Mouse (Mus musculus): ENCODE measurements around the gene Pdia5. TPM values are rescaled to one million over a fixed set of nuclear protein-coding genes. Genes with fewer than 3 reads are reported as not detected.

Gene Pdia5
- polyA plus RNA-seq, 1 experiment from 2014 or later, result 6.8 TPM

DNA sequence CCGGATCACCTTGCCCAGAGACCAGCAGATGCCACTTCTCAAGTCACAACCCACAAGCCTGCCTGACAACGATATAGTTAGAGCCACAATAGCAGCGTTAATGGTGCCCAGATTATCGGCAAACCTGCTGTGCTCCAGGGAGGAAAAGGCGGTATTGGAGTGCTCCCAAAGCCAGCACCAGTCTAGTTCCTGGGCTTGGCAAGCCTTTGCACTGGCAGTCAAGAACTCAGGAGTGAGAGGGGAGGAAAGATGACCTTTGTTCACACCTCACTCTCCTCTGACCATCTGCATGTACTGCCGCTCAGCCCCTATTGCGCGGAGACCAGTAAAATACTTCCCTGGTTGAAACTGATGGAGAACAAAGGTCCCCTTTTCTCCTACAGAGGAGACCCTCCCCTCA lies 19.7 kb downstream of the Pdia5 start:
- Histone ChIP-seq H3K36me3 (replicated peaks; ENCODE audit: control insufficient read depth, insufficient read depth) (no peaks in the 10 kb centered on the region), H3K4me1 (replicated peaks; ENCODE audit: control insufficient read depth, insufficient read depth, low read length) (0 out of 2 replicates have a peak, but pooled peaks cover 7% of the 10 kb centered on the region), H3K9ac (no peak overlapping the region), H3K4me2 (replicated peaks) (no peak overlapping the region), H3K4me3 (replicated peaks; ENCODE audit: low read length) (no peak overlapping the region), H3K27me3 (ENCODE audit: control insufficient read depth, insufficient read depth, low read length) (no peaks in the 10 kb centered on the region), H3K9me3 (ENCODE audit: control insufficient read depth, low read length) (no peaks in the 10 kb centered on the region), H3K27ac (no peak overlapping the region)
- WGBS, result 80% methylated on average over 8 of the region's 8 CpGs
- ATAC-seq (ENCODE audit: low FRiP score) (no peak), DNase-seq (ENCODE audit: low spot score) (no peak)

DNA sequence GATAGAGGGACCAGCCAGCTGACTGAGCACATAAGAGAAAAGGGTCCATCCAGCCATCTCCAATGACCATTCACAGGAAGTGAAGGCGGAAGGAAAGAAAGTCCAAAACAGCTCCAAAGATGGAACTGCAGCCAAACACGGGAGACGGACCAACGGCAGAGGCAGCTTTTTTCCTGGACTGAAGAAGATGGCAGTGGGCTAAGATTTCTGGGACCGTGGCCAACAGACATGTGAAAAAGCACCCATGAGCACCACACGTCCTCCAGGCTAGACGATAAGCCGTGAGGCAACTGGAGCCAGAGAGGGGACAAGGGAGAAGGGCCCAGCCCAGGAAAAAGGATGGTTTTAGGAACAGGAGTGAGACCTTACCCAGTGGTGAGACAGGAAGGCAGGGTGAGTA lies 20.6 kb downstream of the Pdia5 start:
- no peak overlapping the region for H3K27ac ChIP-seq
- ATAC-seq (ENCODE audit: low FRiP score) (no peak), DNase-seq (ENCODE audit: low spot score) (no peak)
- no peak overlapping the region for H3K4me3 ChIP-seq (replicated peaks; ENCODE audit: low read length)
- no peaks in the 10 kb centered on the region for H3K36me3 ChIP-seq (replicated peaks; ENCODE audit: control insufficient read depth, insufficient read depth)
- peaks cover 15% of the 10 kb centered on the region for H3K4me1 ChIP-seq (replicated peaks; ENCODE audit: control insufficient read depth, insufficient read depth, low read length)
- H3K9ac ChIP-seq, result no peak overlapping the region
- H3K9me3 ChIP-seq (ENCODE audit: control insufficient read depth, low read length), result no peaks in the 10 kb centered on the region
- H3K4me2 ChIP-seq (replicated peaks), result no peak overlapping the region
- WGBS, result 68% methylated on average over 8 of the region's 8 CpGs
- H3K27me3 ChIP-seq (ENCODE audit: control insufficient read depth, insufficient read depth, low read length), result no peaks in the 10 kb centered on the region

DNA sequence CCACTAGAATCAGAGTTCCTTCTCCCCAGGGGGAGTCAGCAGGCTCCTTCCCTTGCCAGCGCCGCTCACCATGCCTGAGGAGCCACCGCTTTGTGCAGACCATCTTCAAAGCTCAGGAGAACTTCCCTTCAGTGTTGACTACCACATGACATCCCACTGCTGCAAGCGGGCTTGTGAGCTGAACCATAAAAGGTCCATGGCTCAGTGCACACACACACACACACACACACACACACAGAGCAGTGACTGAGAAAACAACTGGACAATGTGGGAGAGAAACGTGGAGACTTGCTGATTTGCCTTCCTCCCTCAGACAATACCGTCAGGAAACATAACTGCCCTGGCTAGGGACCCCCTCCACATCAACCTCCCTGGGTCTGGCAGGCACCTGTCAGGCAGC lies 21.7 kb downstream of the Pdia5 start:
- Histone ChIP-seq H3K9me3 (ENCODE audit: control insufficient read depth, low read length) (no peaks in the 10 kb centered on the region), H3K4me2 (replicated peaks) (no peak overlapping the region), H3K27me3 (ENCODE audit: control insufficient read depth, insufficient read depth, low read length) (no peaks in the 10 kb centered on the region), H3K27ac (no peak overlapping the region), H3K9ac (no peak overlapping the region), H3K4me3 (replicated peaks; ENCODE audit: low read length) (no peak overlapping the region), H3K4me1 (replicated peaks; ENCODE audit: control insufficient read depth, insufficient read depth, low read length) (peaks cover 19% of the 10 kb centered on the region), H3K36me3 (replicated peaks; ENCODE audit: control insufficient read depth, insufficient read depth) (no peaks in the 10 kb centered on the region)
- DNase-seq (ENCODE audit: low spot score) (no peak), ATAC-seq (ENCODE audit: low FRiP score) (no peak)
- 74% methylated on average over 6 of the region's 6 CpGs for WGBS

DNA sequence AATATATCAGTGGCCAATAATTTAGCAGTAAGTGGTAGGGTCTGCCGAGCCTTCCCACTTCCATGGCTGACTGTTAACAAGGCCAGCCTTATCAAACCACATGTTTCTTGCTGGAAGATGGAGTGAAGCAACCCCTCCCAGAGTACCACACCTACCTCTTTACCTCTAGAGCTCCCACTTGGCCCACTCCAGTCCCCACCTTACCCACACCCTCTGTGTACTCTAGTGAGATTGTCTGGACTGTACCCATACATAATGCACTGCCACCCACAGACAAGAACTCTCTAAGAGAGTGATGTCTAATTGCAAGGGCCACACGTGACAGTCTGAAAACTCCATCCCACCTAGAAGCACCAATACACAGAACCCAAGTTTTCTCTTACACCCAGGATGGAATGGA lies 23.6 kb downstream of the Pdia5 start:
- Histone ChIP-seq H3K4me1 (replicated peaks; ENCODE audit: control insufficient read depth, insufficient read depth, low read length) (peaks cover 18% of the 10 kb centered on the region), H3K9ac (no peak overlapping the region), H3K4me2 (replicated peaks) (no peak overlapping the region), H3K4me3 (replicated peaks; ENCODE audit: low read length) (no peak overlapping the region), H3K27ac (no peak overlapping the region), H3K27me3 (ENCODE audit: control insufficient read depth, insufficient read depth, low read length) (no peaks in the 10 kb centered on the region), H3K36me3 (replicated peaks; ENCODE audit: control insufficient read depth, insufficient read depth) (no peaks in the 10 kb centered on the region), H3K9me3 (ENCODE audit: control insufficient read depth, low read length) (no peaks in the 10 kb centered on the region)
- WGBS, result 95% methylated on average over 2 of the region's 2 CpGs
- DNase-seq (ENCODE audit: low spot score) (no peak), ATAC-seq (ENCODE audit: low FRiP score) (no peak)

DNA sequence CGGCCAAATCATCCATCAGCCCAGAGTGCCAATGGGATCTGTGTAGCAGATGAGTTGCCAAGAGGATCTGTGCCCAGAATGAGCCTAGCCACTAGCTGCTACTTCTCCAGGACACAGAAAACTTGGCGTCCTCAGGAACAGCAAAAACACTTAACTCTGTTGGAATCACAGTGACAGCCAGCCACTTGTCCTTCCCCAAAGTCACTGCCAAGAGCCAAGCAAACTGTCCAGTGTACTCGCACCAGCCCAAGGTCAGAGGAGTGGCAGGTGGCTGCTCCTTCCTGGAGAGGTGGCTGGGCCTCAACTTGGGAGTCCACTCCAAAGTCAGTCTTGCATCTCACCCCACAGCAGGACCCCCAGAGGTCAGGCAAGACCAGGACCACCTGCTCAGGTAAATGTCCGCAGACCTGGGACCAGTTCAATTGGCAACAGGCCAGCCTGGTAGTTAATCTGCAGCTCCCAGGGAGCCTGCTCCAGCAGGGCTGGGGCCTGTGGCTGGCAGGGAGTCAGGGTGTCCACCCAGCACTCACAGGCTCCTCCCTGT lies 24.8 kb downstream of the Pdia5 start:
- ATAC-seq (ENCODE audit: low FRiP score), result no peak

DNA sequence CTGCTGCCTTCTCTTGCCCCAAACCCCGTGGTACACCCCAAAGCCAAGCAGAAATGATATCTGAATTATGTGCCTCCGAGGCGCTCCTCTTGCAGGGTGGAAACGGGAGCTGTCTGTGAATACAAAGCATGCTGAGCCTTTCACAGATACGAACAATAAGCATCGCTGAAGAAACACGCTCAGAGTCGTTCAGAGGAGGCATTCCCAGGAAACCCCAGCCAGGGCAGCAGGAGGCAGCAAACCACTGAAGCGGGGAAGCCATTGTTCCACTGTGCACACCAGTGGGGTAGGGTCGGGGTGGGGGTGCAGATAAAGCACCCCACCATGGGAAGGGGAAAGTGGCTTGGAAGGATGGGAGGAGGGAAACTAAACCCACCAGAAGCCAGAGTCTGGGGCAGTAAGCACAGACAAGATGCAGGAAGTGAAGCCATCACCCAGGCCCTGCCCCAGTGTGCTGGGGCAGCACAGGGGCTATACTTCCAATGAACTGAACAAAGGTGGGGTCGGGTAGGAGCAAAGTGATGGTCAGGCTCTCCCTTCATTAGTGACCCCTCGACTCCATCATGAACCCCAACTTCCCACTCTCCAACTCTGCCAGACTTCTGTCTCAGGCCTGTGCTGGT lies 25.9 kb downstream of the Pdia5 start:
- 0 out of 2 replicates have a peak overlapping the region, but pooled peaks have one; percentile 33 for H3K9ac ChIP-seq
- DNase-seq (ENCODE audit: low spot score) (peak; percentile 50), ATAC-seq (ENCODE audit: low FRiP score) (peak; percentile 54; the same call in 1 of the 2 replicates)
- no peaks in the 10 kb centered on the region for H3K9me3 ChIP-seq (ENCODE audit: control insufficient read depth, low read length)
- H3K27me3 ChIP-seq (ENCODE audit: control insufficient read depth, insufficient read depth, low read length), result no peaks in the 10 kb centered on the region
- H3K27ac ChIP-seq, result no peak overlapping the region
- no peak overlapping the region for H3K4me3 ChIP-seq (replicated peaks; ENCODE audit: low read length)
- no peaks in the 10 kb centered on the region for H3K36me3 ChIP-seq (replicated peaks; ENCODE audit: control insufficient read depth, insufficient read depth)
- WGBS, result 18% methylated on average over 12 of the region's 12 CpGs
- H3K4me1 ChIP-seq (replicated peaks; ENCODE audit: control insufficient read depth, insufficient read depth, low read length), result peaks cover 16% of the 10 kb centered on the region
- H3K4me2 ChIP-seq (replicated peaks), result no peak overlapping the region

More for the DNA sequence above, 24.8 kb downstream of the Pdia5 start:
- H3K4me1 ChIP-seq (replicated peaks; ENCODE audit: control insufficient read depth, insufficient read depth, low read length), result peaks cover 16% of the 10 kb centered on the region
- no peaks in the 10 kb centered on the region for H3K36me3 ChIP-seq (replicated peaks; ENCODE audit: control insufficient read depth, insufficient read depth)
- H3K9me3 ChIP-seq (ENCODE audit: control insufficient read depth, low read length), result no peaks in the 10 kb centered on the region
- no peak overlapping the region for H3K27ac ChIP-seq
- no peak overlapping the region for H3K4me3 ChIP-seq (replicated peaks; ENCODE audit: low read length)
- no peak overlapping the region for H3K9ac ChIP-seq
- H3K4me2 ChIP-seq (replicated peaks), result no peak overlapping the region
- H3K27me3 ChIP-seq (ENCODE audit: control insufficient read depth, insufficient read depth, low read length), result no peaks in the 10 kb centered on the region
- no peak for DNase-seq (ENCODE audit: low spot score)
- WGBS, result 73% methylated on average over 4 of the region's 4 CpGs

DNA sequence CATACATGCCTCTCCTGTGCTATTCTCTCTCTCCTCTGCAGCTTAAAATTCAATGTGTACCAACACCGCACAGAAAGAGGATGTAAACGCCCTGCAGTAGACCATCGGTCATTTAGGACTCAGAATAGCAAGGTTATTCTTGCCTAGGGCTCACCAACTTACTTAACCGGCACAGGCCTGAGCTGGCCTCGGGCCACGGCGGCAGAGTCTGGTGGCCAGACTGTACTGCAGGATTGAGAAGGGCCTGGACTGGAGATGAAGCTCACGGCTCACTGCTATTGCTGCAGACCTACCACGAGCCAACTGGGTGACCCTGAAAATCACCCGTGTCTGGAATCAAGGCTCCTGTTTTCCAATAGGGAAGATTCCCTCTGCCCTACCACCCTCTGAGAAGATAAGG lies 27.0 kb downstream of the Pdia5 start:
- WGBS, result 78% methylated on average over 10 of the region's 10 CpGs

DNA sequence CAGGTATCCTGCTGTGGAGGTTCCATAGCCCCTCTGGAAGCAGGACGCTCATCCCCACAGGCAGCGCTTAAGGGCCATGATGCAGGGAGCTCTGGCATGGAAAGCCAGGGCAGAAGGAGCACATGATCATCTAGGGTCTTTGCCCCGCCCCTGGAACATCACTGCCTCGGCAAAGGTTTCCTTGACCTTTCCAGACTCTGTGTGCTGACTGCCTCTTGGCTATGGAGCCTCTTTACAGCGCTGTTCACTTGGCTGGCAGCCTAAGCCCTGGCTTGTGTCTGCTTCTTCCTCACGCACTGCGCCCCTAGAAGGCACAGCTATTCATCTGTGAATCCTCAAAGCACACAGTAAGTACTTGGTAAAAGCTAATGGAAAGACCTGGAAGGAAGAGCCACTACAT lies 27.7 kb downstream of the Pdia5 start:
- H3K27ac ChIP-seq, result no peak overlapping the region
- H3K4me2 ChIP-seq (replicated peaks), result no peak overlapping the region
- no peaks in the 10 kb centered on the region for H3K27me3 ChIP-seq (ENCODE audit: control insufficient read depth, insufficient read depth, low read length)
- no peak overlapping the region for H3K9ac ChIP-seq
- WGBS, result 83% methylated on average over 7 of the region's 7 CpGs
- ATAC-seq (ENCODE audit: low FRiP score) (no peak), DNase-seq (ENCODE audit: low spot score) (no peak)
- H3K4me3 ChIP-seq (replicated peaks; ENCODE audit: low read length), result no peak overlapping the region
- H3K9me3 ChIP-seq (ENCODE audit: control insufficient read depth, low read length), result no peaks in the 10 kb centered on the region
- H3K36me3 ChIP-seq (replicated peaks; ENCODE audit: control insufficient read depth, insufficient read depth), result no peaks in the 10 kb centered on the region
- H3K4me1 ChIP-seq (replicated peaks; ENCODE audit: control insufficient read depth, insufficient read depth, low read length), result peaks cover 20% of the 10 kb centered on the region

More for the DNA sequence above, 27.0 kb downstream of the Pdia5 start:
- Histone ChIP-seq H3K4me3 (replicated peaks; ENCODE audit: low read length) (no peak overlapping the region), H3K27me3 (ENCODE audit: control insufficient read depth, insufficient read depth, low read length) (no peaks in the 10 kb centered on the region), H3K9me3 (ENCODE audit: control insufficient read depth, low read length) (no peaks in the 10 kb centered on the region), H3K36me3 (replicated peaks; ENCODE audit: control insufficient read depth, insufficient read depth) (no peaks in the 10 kb centered on the region), H3K4me1 (replicated peaks; ENCODE audit: control insufficient read depth, insufficient read depth, low read length) (peaks cover 20% of the 10 kb centered on the region), H3K9ac (no peak overlapping the region), H3K27ac (no peak overlapping the region), H3K4me2 (replicated peaks) (no peak overlapping the region)
- ATAC-seq (ENCODE audit: low FRiP score), result no peak
- no peak for DNase-seq (ENCODE audit: low spot score)

DNA sequence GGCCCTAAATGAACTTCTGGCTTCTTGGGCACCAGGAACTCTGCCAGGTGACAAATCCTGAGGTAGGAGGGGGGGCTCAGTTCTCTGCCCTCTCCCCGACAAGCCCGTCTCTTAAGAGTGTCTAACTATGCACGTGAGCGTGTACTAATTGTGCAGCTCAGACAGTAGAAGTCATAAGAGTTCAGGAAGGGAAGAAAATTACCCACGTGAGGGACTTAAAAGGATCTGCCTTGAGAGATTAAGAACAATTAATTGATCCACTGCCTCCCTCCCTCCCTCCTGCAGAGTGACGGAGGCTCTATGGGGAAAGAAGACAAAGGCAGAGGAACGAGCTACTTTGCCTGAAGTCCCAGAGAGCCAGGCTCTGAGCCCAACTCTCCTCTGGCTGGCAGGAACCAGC lies 31.1 kb downstream of the Pdia5 start:
- H3K4me2 ChIP-seq (replicated peaks), result no peak overlapping the region
- H3K9me3 ChIP-seq (ENCODE audit: control insufficient read depth, low read length), result no peaks in the 10 kb centered on the region
- WGBS, result 44% methylated on average over 7 of the region's 7 CpGs
- H3K9ac ChIP-seq, result no peak overlapping the region
- peaks cover 4% of the 10 kb centered on the region for H3K4me1 ChIP-seq (replicated peaks; ENCODE audit: control insufficient read depth, insufficient read depth, low read length)
- peaks cover 6% of the 10 kb centered on the region for H3K36me3 ChIP-seq (replicated peaks; ENCODE audit: control insufficient read depth, insufficient read depth)
- ATAC-seq (ENCODE audit: low FRiP score), result no peak; the same call in 1 of the 2 replicates
- no peak overlapping the region for H3K4me3 ChIP-seq (replicated peaks; ENCODE audit: low read length)
- H3K27me3 ChIP-seq (ENCODE audit: control insufficient read depth, insufficient read depth, low read length), result no peaks in the 10 kb centered on the region
- no peak overlapping the region for H3K27ac ChIP-seq
- no peak for DNase-seq (ENCODE audit: low spot score)
